Mouse (Mus musculus) subcutaneous adipose tissue, adult 2 months (tissue): ENCODE results near the gene Sec13. TPM values are rescaled to one million over a fixed set of nuclear protein-coding genes. Genes with fewer than 3 reads are reported as not detected.

Source experiments
- polyA plus RNA-seq: library from polyadenylated mRNA; depleted of rRNA; stranded (reverse); fragments of >200 nt; gene quantifications from 2 replicates; pipeline ENCODE4 v1.2.3, GENCODE M21; 2012; ENCODE audit warnings: low replicate concordance; rRNA removed

Gene Sec13
- 197 and 199 TPM in 2 replicates for polyA plus RNA-seq

GRCm38 (mm10) chr6:113740236-113741217, at the start of gene Sec13:
TSS of gene Sec13 (minus strand) at chr6:113740743.

DNA sequence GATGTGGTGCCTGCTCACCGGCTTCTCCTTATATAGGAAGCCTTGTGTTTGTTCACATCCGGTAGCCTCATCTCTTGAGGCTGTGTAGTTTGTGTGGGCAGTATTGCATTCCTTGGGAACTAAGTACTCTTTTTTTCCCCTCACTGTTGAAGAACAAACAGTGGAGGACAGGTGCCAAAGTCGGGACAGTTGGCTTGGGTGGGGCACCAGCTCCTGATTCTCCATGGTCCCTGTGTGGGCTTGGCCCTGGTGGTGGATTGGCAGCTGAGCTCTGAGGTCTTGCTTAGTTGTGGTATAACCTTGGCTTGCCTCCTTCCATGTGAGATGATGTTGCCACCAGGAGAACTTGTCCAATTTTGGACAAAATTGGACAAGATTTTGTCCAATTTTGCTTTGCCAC, 20.7 kb downstream of the Sec13 start, which contains the start of gene Ghrl:
TSS of gene Ghrl (minus strand) at position 3 of the 400 bp plus-strand sequence.

GRCm38 (mm10) chr6:113696582-113697221, 43.8 kb downstream of the Sec13 start, which contains the start of gene Tatdn2:
TSS of gene Tatdn2 (plus strand) at chr6:113697050.

Other genes starting within 250 kb of the Sec13 start
- gene Prrt3, start 238.8 kb downstream of the Sec13 start, polyA plus RNA-seq: 0.12 TPM in 1 of 2 replicates, not detected in the other
- 74.0 and 95.2 TPM in 2 replicates for gene Emc3, start 209.1 kb downstream of the Sec13 start, polyA plus RNA-seq
- 0.40 and 2.9 TPM in 2 replicates for gene Fancd2, start 209.1 kb downstream of the Sec13 start, polyA plus RNA-seq
- not detected in 2 replicates for gene Fancd2os, start 140.0 kb downstream of the Sec13 start, polyA plus RNA-seq
- gene Brk1, start 136.0 kb downstream of the Sec13 start, polyA plus RNA-seq: 198 and 229 TPM in 2 replicates
- gene Vhl, start 116.8 kb downstream of the Sec13 start, polyA plus RNA-seq: 32.8 and 40.6 TPM in 2 replicates
- 47.6 and 86.4 TPM in 2 replicates for gene Irak2, start 102.3 kb downstream of the Sec13 start, polyA plus RNA-seq
- 32.3 and 38.4 TPM in 2 replicates for gene Tatdn2, start 43.7 kb downstream of the Sec13 start, polyA plus RNA-seq
- gene Ghrl, start 20.9 kb downstream of the Sec13 start, polyA plus RNA-seq: 0.14 and 0.21 TPM in 2 replicates